Mouse (Mus musculus) CH12.LX (cell line): Measurements from ENCODE around the gene Cebpg. TPM values are rescaled to one million over a fixed set of nuclear protein-coding genes. Genes with fewer than 3 reads are reported as not detected.

Source experiments
- DNase-seq: peaks from one replicate; pipeline ENCODE4 v3.0.0-alpha.2; 2013; ENCODE audit errors: extremely low read depth
- H3K27ac ChIP-seq: 2 replicates; pipeline ENCODE4 v1.5.1; 2012; ENCODE audit warnings: low read depth, mild to moderate bottlenecking, control low read depth, moderate library complexity; ENCODE audit not compliant: insufficient read depth
- H3K27me3 ChIP-seq: replicated peaks from 2 replicates; pipeline ENCODE3; 2012; ENCODE audit warnings: inconsistent platforms
- H3K36me3 ChIP-seq, 2 experiments: replicated peaks in 1 of 2; 2 replicates each; pipeline versions ENCODE3 to v1.6.1; 2012; ENCODE audit warnings: inconsistent platforms in 1 of 2, low read length in 1 of 2, mild to moderate bottlenecking in 1 of 2, mixed read lengths in 1 of 2, moderate library complexity in 1 of 2; ENCODE audit not compliant: control insufficient read depth in 1 of 2, insufficient read depth in 1 of 2
- H3K4me1 ChIP-seq, 2 experiments: 2 replicates each; pipeline ENCODE4 v1.6.1; 2012; ENCODE audit warnings: inconsistent platforms in 1 of 2, moderate library complexity in 1 of 2; ENCODE audit not compliant: insufficient read depth in 2 of 2, control insufficient read depth in 1 of 2
- H3K4me2 ChIP-seq: 2 replicates; pipeline ENCODE4 v1.6.1; 2012; ENCODE audit warnings: low read depth, mild to moderate bottlenecking, control low read depth; ENCODE audit not compliant: poor library complexity, insufficient read depth, severe bottlenecking
- H3K4me3 ChIP-seq, 3 experiments: fragments of 150-350 bp in 1 of 3; sonication (generic) in 1 of 3; replicated peaks in 1 of 3; 2 replicates each; pipeline versions ENCODE3 to v1.5.1; 2011 to 2012; ENCODE audit warnings: low read depth in 2 of 3, low read length in 2 of 3, mild to moderate bottlenecking in 2 of 3, moderate library complexity in 2 of 3, control low read depth in 1 of 3, improper control_type of control experiment in 1 of 3, inconsistent platforms in 1 of 3, mixed read lengths in 1 of 3; ENCODE audit not compliant: poor library complexity in 1 of 3
- H3K79me2 ChIP-seq: replicated peaks from 2 replicates; pipeline ENCODE4 v1.6.1; 2012; ENCODE audit warnings: mild to moderate bottlenecking, moderate library complexity; ENCODE audit not compliant: control insufficient read depth, poor library complexity, insufficient read depth, severe bottlenecking; ENCODE audit errors: extremely low read depth
- H3K9ac ChIP-seq: 2 replicates; pipeline ENCODE4 v1.6.1; 2012; ENCODE audit warnings: low read depth, mild to moderate bottlenecking, control low read depth, moderate library complexity; ENCODE audit not compliant: insufficient read depth
- H3K9me3 ChIP-seq: replicated peaks from 2 replicates; pipeline ENCODE3; 2012; ENCODE audit warnings: low read length, inconsistent platforms, mixed read lengths
- CHD2 ChIP-seq: IDR thresholded peaks from 2 replicates; pipeline ENCODE4 v1.6.1; 2011; ENCODE audit warnings: low read length, improper control_type of control experiment
- CTCF ChIP-seq, 2 experiments: IDR thresholded peaks in 1 of 2; conservative IDR thresholded peaks in 1 of 2; 2 replicates each; pipeline ENCODE4 v1.5.1; 2011 to 2012; ENCODE audit warnings: low read depth in 2 of 2, low read length in 2 of 2, improper control_type of control experiment in 1 of 2, inconsistent platforms in 1 of 2, mild to moderate bottlenecking in 1 of 2, moderate library complexity in 1 of 2
- GABPA ChIP-seq: IDR thresholded peaks from 2 replicates; pipeline ENCODE4 v1.6.1; 2012; ENCODE audit warnings: low read depth, low read length, improper control_type of control experiment, inconsistent platforms; ENCODE audit not compliant: insufficient replicate concordance
- IRF4 ChIP-seq: IDR thresholded peaks from 2 replicates; pipeline ENCODE4 v1.6.1; 2014; ENCODE audit warnings: low read depth, mild to moderate bottlenecking, inconsistent platforms, low read length, improper control_type of control experiment
- KAT2A ChIP-seq: IDR thresholded peaks from 2 replicates; pipeline ENCODE4 v1.6.1; 2012; ENCODE audit warnings: low read length, improper control_type of control experiment, inconsistent platforms; ENCODE audit not compliant: insufficient replicate concordance
- MAX ChIP-seq: IDR thresholded peaks from 2 replicates; pipeline ENCODE4 v1.6.1; 2011; ENCODE audit warnings: low read length, improper control_type of control experiment
- MAZ ChIP-seq: IDR thresholded peaks from 2 replicates; pipeline ENCODE4 v1.6.1; 2012; ENCODE audit warnings: low read depth, mild to moderate bottlenecking, inconsistent platforms, low read length, improper control_type of control experiment, moderate library complexity
- MEF2A ChIP-seq: IDR thresholded peaks from 2 replicates; pipeline ENCODE4 v1.6.1; 2014; ENCODE audit warnings: low read depth, mild to moderate bottlenecking, inconsistent platforms, low read length, improper control_type of control experiment, borderline replicate concordance
- MXI1 ChIP-seq: IDR thresholded peaks from 2 replicates; pipeline ENCODE4 v1.6.1; 2011; ENCODE audit warnings: mild to moderate bottlenecking, low read depth, low read length, improper control_type of control experiment
- MYC ChIP-seq: IDR thresholded peaks from 2 replicates; pipeline ENCODE4 v1.6.1; 2011; ENCODE audit warnings: low read depth, mild to moderate bottlenecking, improper control_type of control experiment, low read length
- NELFE ChIP-seq: IDR thresholded peaks from 2 replicates; pipeline ENCODE4 v1.6.1; 2011; ENCODE audit warnings: low read depth, low read length, improper control_type of control experiment
- NRF1 ChIP-seq: IDR thresholded peaks from 2 replicates; pipeline ENCODE4 v1.6.1; 2014; ENCODE audit warnings: low read depth, mild to moderate bottlenecking, inconsistent platforms, low read length, improper control_type of control experiment, moderate library complexity
- PAX5 ChIP-seq: IDR thresholded peaks from 2 replicates; pipeline ENCODE4 v1.6.1; 2012; ENCODE audit warnings: low read length, inconsistent platforms, mixed read lengths
- RAD21 ChIP-seq: IDR thresholded peaks from 2 replicates; pipeline ENCODE4 v1.6.1; 2011; ENCODE audit warnings: low read depth, mild to moderate bottlenecking, low read length, improper control_type of control experiment, moderate library complexity
- SIN3A ChIP-seq: IDR thresholded peaks from 2 replicates; pipeline ENCODE4 v1.6.1; 2012; ENCODE audit warnings: low read length, improper control_type of control experiment, inconsistent platforms
- SMC3 ChIP-seq: IDR thresholded peaks from 2 replicates; pipeline ENCODE4 v1.6.1; 2011; ENCODE audit warnings: low read depth, low read length, improper control_type of control experiment
- TBP ChIP-seq: conservative IDR thresholded peaks from 2 replicates; pipeline ENCODE4 v1.6.1; 2011; ENCODE audit warnings: low read depth, low read length, improper control_type of control experiment
- USF1 ChIP-seq: IDR thresholded peaks from 2 replicates; pipeline ENCODE4 v1.6.1; 2014; ENCODE audit warnings: low read depth, mild to moderate bottlenecking, inconsistent platforms, low read length, improper control_type of control experiment
- ZC3H11A ChIP-seq: IDR thresholded peaks from 2 replicates; pipeline ENCODE4 v1.6.1; 2012; ENCODE audit warnings: low read depth, mild to moderate bottlenecking, inconsistent platforms, low read length, improper control_type of control experiment
- ZMIZ1 ChIP-seq: IDR thresholded peaks from 2 replicates; pipeline ENCODE4 v1.6.1; 2012; ENCODE audit warnings: low read depth, mild to moderate bottlenecking, inconsistent platforms, low read length, improper control_type of control experiment
- ZNF384 ChIP-seq: IDR thresholded peaks from 2 replicates; pipeline ENCODE4 v1.6.1; 2012; ENCODE audit warnings: low read depth, low read length, improper control_type of control experiment, inconsistent platforms
- dilution Hi-C: fragments of 300-500 bp; cut with MboI; formaldehyde crosslinking; loops from 2 replicates; pipeline ENCODE4 v1.14.3; 2020; ENCODE audit warnings: low sequenced_read_pairs; ENCODE audit not compliant: extremely low pct_unique_long_range_greater_than_20kb, extremely low pct_ligation_motif_present
- in situ Hi-C: fragments of 300-500 bp; cut with MboI; formaldehyde crosslinking; loops from 3 replicates; pipeline ENCODE4 v1.14.3; 2019; ENCODE audit warnings: low sequenced_read_pairs, low pct_ligation_motif_present, low pct_unique_long_range_greater_than_20kb, mixed read lengths
- polyA plus RNA-seq: library from polyadenylated mRNA; unstranded; fragments of >175 nt; gene quantifications from 2 replicates; pipeline ENCODE4 v1.2.1, GENCODE M21; 2012; ENCODE audit warnings: low read depth; ENCODE audit not compliant: insufficient read length
- total RNA-seq, 2 experiments: library from RNA; depleted of rRNA; stranded (reverse); fragments of 300-350 nt in 1 of 2; fragments of >200 nt in 1 of 2; gene quantifications; 2 replicates each; pipeline ENCODE4 v1.2.3; 2012 to 2014

Gene Cebpg
- total and polyA plus RNA-seq, 3 experiments, result 23.5 to 34.6 (median 25.3) TPM

- in situ Hi-C loops, result no loop called here
- dilution Hi-C loops, result no loop called here
- no peak overlapping the region for H3K27ac ChIP-seq
- no peak overlapping the region for H3K4me2 ChIP-seq
- peaks cover 16 to 83% of the 10 kb centered on the region in 2 experiments for H3K36me3 ChIP-seq
- no peaks in the 10 kb centered on the region for H3K27me3 ChIP-seq
- H3K4me1 ChIP-seq, result peaks cover 2 to 19% of the 10 kb centered on the region in 2 experiments
- no peaks in the 10 kb centered on the region for H3K79me2 ChIP-seq
- H3K9me3 ChIP-seq, result no peaks in the 10 kb centered on the region
- no peak overlapping the region for H3K4me3 ChIP-seq
- TF ChIP-seq MXI1 (no peak), TBP (no peak), ZMIZ1 (no peak), SIN3A (no peak)
- H3K9ac ChIP-seq, result no peak overlapping the region
- DNase-seq, result no peak
Measured at GRCm38 (mm10) chr7:35026276-35026630, 30.1 kb downstream of the Cebpg start.

GRCm38 (mm10) chr7:35025409-35026275 lies 30.7 kb downstream of the Cebpg start:
- Histone ChIP-seq H3K4me3 (no peak overlapping the region), H3K9me3 (no peaks in the 10 kb centered on the region), H3K4me1 (peaks cover 2 to 19% of the 10 kb centered on the region in 2 experiments), H3K27ac (no peak overlapping the region), H3K9ac (no peak overlapping the region), H3K79me2 (no peaks in the 10 kb centered on the region), H3K36me3 (peaks cover 16 to 83% of the 10 kb centered on the region in 2 experiments), H3K4me2 (no peak overlapping the region), H3K27me3 (no peaks in the 10 kb centered on the region)
- in situ Hi-C loops, result no loop called here
- peak; percentile 52 for DNase-seq
- TF ChIP-seq KAT2A, result no peak
- no peak for TF ChIP-seq NELFE
- no peak for TF ChIP-seq USF1
- peak; percentile 87 for TF ChIP-seq RAD21
- TF ChIP-seq MAX, result 0 out of 2 replicates have a peak, but pooled peaks have one; percentile 37
- TF ChIP-seq MEF2A, result no peak
- TF ChIP-seq CHD2, result no peak
- TF ChIP-seq SMC3, result peak; percentile 92
- no peak for TF ChIP-seq PAX5
- 0 out of 2 replicates have a peak, but pooled peaks have one; percentile 28 for TF ChIP-seq MAZ
- no peak for TF ChIP-seq NRF1
- TF ChIP-seq ZC3H11A, result peak; percentile 68; the same call in 1 of the 2 replicates
- TF ChIP-seq IRF4, result no peak
- no peak for TF ChIP-seq GABPA
- no peak for TF ChIP-seq ZNF384
- TF ChIP-seq CTCF (conservative IDR thresholded peaks at IDR 0.05 in 1 of 2, IDR thresholded peaks at IDR 0.05 in 1 of 2; ENCODE audit: low read depth in 2 of 2, low read length in 2 of 2), result peak; percentile 73 to 92
- 0 out of 2 replicates have a peak, but pooled peaks have one; percentile 22 for TF ChIP-seq MYC
- TF ChIP-seq MXI1, result no peak
- dilution Hi-C loops, result no loop called here
